Comparison of ENCODE assay signal across 7 mouse cellular contexts in the genomic region with DNA sequence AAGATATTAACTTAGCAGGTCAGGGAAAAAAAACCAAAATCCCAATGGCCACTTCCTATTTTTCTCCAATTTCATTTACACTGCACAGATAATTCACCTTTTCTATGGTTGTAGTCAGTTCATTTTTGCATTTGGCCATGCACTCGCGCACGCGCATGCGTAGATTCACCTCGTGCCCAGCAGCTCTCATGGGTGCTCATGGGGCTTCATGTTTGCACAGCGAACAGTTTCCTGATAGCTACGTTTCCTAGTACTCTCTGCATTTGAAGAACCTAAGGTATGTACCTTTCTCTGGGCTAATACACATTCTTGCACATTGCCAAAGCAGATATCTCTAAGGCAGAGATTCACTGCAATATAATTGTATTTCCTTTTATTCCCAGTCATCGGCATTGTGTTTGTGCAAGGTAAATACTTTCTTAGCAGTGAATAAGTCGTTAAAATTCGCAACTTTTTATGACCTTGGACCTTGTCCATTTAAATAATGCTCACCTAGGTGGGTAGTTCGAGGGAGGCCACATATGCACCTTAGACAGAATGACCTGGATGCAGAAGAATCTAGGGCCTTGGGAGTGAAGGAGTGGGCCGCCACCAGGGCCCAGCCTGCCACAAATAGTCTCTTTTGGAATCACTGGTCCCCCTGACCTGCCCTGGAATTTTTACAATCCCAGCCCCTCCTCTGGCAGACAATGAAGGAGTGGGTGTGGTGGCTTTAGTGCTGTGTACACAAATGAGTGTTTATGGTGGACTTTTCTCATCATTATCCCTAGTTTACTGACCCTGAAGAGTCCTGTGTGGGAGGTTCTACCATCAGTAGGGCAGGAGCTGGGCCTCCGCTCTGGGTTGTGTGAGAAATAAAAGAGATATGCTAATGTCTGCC. TPM values are rescaled to one million over a fixed set of nuclear protein-coding genes. Genes with fewer than 3 reads are reported as not detected.
DNase-seq lines count a peak whose midpoint lies in the region; ATAC-seq and TF ChIP-seq lines count a peak whose summit lies in the region.

No protein-coding gene starts in this region.

- TF ChIP-seq EP300 in stomach, postnatal 0 days (optimal IDR thresholded peaks at IDR 0.05), result no peak

- no peaks in the 10 kb centered on the region for H3K27me3 ChIP-seq in kidney, postnatal 0 days (ENCODE audit: insufficient read depth, low read length)
- H3K27me3 ChIP-seq in hindbrain, embryonic 11.5 days (ENCODE audit: control insufficient read depth, insufficient read depth, low read length), result no peaks in the 10 kb centered on the region
- H3K27me3 ChIP-seq in lung, embryonic 16.5 days (ENCODE audit: control insufficient read depth, insufficient read depth, low read depth, low read length), result no peaks in the 10 kb centered on the region
- H3K27me3 ChIP-seq in stomach, postnatal 0 days (ENCODE audit: control insufficient read depth, insufficient read depth, low read length), result no peaks in the 10 kb centered on the region

- no peak for ATAC-seq in kidney, postnatal 0 days (replicated peaks; ENCODE audit: low FRiP score, low read depth)
- ATAC-seq in hindbrain, embryonic 11.5 days (ENCODE audit: low FRiP score), result peak; percentile 48
- ATAC-seq in lung, embryonic 16.5 days (ENCODE audit: low read depth), result peak; percentile 67
- ATAC-seq in stomach, postnatal 0 days (ENCODE audit: low FRiP score, low TSS enrichment), result peak; percentile 30; the same call in 1 of the 2 replicates

- no peak overlapping the region for H3K4me2 ChIP-seq in kidney, postnatal 0 days (ENCODE audit: low read length)
- no peak overlapping the region for H3K4me2 ChIP-seq in hindbrain, embryonic 11.5 days (replicated peaks; ENCODE audit: low read depth, low read length)
- H3K4me2 ChIP-seq in lung, embryonic 16.5 days (ENCODE audit: low read depth, low read length), result peak overlapping the region; percentile 38; the same call in 1 of the 2 replicates
- no peak overlapping the region for H3K4me2 ChIP-seq in stomach, postnatal 0 days (replicated peaks; ENCODE audit: low read depth)

- no peaks in the 10 kb centered on the region for H3K9me3 ChIP-seq in kidney, postnatal 0 days (replicated peaks; ENCODE audit: low read length)
- no peaks in the 10 kb centered on the region for H3K9me3 ChIP-seq in hindbrain, embryonic 11.5 days (ENCODE audit: control insufficient read depth, low read length)
- H3K9me3 ChIP-seq in lung, embryonic 16.5 days (ENCODE audit: control insufficient read depth, low read length), result no peaks in the 10 kb centered on the region
- H3K9me3 ChIP-seq in stomach, postnatal 0 days (ENCODE audit: control insufficient read depth, low read length), result no peaks in the 10 kb centered on the region

- TF ChIP-seq CTCF in kidney, postnatal 0 days (IDR thresholded peaks at IDR 0.05; ENCODE audit: low read depth), result no peak
- TF ChIP-seq CTCF in stomach, postnatal 0 days (IDR thresholded peaks at IDR 0.05; ENCODE audit: low read depth), result no peak

- peak overlapping the region; percentile 33; the same call in 1 of the 2 replicates for H3K27ac ChIP-seq in kidney, postnatal 0 days
- H3K27ac ChIP-seq in hindbrain, embryonic 11.5 days (ENCODE audit: low read depth, low read length), result no peak overlapping the region
- H3K27ac ChIP-seq in lung, embryonic 16.5 days (ENCODE audit: low read length), result peak overlapping the region; percentile 88
- peak overlapping the region; percentile 53 for H3K27ac ChIP-seq in stomach, postnatal 0 days (replicated peaks)

- peaks cover 6% of the 10 kb centered on the region; the same call in 1 of the 2 replicates for H3K4me1 ChIP-seq in kidney, postnatal 0 days (replicated peaks; ENCODE audit: insufficient read depth, low read length)
- no peaks in the 10 kb centered on the region for H3K4me1 ChIP-seq in hindbrain, embryonic 11.5 days (replicated peaks; ENCODE audit: control insufficient read depth, insufficient read depth, low read length)
- peaks cover 21% of the 10 kb centered on the region for H3K4me1 ChIP-seq in lung, embryonic 16.5 days (replicated peaks; ENCODE audit: control insufficient read depth, insufficient read depth, low read length)
- 0 out of 2 replicates have a peak, but pooled peaks cover 3% of the 10 kb centered on the region for H3K4me1 ChIP-seq in stomach, postnatal 0 days (replicated peaks; ENCODE audit: control insufficient read depth, insufficient read depth)

- H3K9ac ChIP-seq in kidney, postnatal 0 days (ENCODE audit: low read depth, low read length), result 0 out of 2 replicates have a peak overlapping the region, but pooled peaks have one; percentile 18
- no peak overlapping the region for H3K9ac ChIP-seq in hindbrain, embryonic 11.5 days (ENCODE audit: low read depth, low read length)
- H3K9ac ChIP-seq in lung, embryonic 16.5 days (ENCODE audit: low read length), result peak overlapping the region; percentile 46
- no peak overlapping the region for H3K9ac ChIP-seq in stomach, postnatal 0 days (ENCODE audit: low read length)

- 81% methylated on average over 14 of the region's 14 CpGs for WGBS in kidney, postnatal 0 days
- 86% methylated on average over 14 of the region's 14 CpGs for WGBS in hindbrain, embryonic 11.5 days
- 58% methylated on average over 14 of the region's 14 CpGs for WGBS in lung, embryonic 16.5 days
- 77% methylated on average over 14 of the region's 14 CpGs for WGBS in stomach, postnatal 0 days

- no peaks in the 10 kb centered on the region for H3K36me3 ChIP-seq in kidney, postnatal 0 days (ENCODE audit: insufficient read depth, low read length)
- no peaks in the 10 kb centered on the region for H3K36me3 ChIP-seq in hindbrain, embryonic 11.5 days (ENCODE audit: control insufficient read depth, insufficient read depth, low read length)
- no peaks in the 10 kb centered on the region for H3K36me3 ChIP-seq in lung, embryonic 16.5 days (ENCODE audit: control insufficient read depth, insufficient read depth, low read length)
- no peaks in the 10 kb centered on the region for H3K36me3 ChIP-seq in stomach, postnatal 0 days (ENCODE audit: control insufficient read depth, insufficient read depth, low read length)

- no peak overlapping the region for H3K4me3 ChIP-seq in kidney, postnatal 0 days (replicated peaks; ENCODE audit: low read depth, low read length)
- H3K4me3 ChIP-seq in hindbrain, embryonic 11.5 days (ENCODE audit: low read depth, low read length), result no peak overlapping the region
- H3K4me3 ChIP-seq in lung, embryonic 16.5 days (ENCODE audit: low read length), result no peak overlapping the region
- H3K4me3 ChIP-seq in stomach, postnatal 0 days (ENCODE audit: low read depth, low read length), result no peak overlapping the region

- DNase-seq in kidney, postnatal 0 days (ENCODE audit: low spot score), result no peak
- no peak for DNase-seq in kidney, postnatal 14 days
- no peak for DNase-seq in hindbrain, embryonic 11.5 days (ENCODE audit: low spot score)
- peak; percentile 50 for DNase-seq in stomach, postnatal 0 days (ENCODE audit: low spot score)
- DNase-seq in cerebellum, adult 11-12 months, result no peak
- DNase-seq in Muller cell, postnatal 12 days (ENCODE audit: inconsistent ontology term), result no peak

RNA-seq across cellular contexts. Expression of a gene that starts 6.2 kb away (rescaled TPM):
- not detected in 2 replicates for polyA plus RNA-seq in kidney, postnatal 0 days (2015; fragmentation: Nextera tagmentation; extraction: Ambion mirVana)
- not detected in 2 replicates for polyA plus RNA-seq in hindbrain, embryonic 11.5 days (2014; fragmentation: Nextera tagmentation; extraction: Ambion mirVana)
- polyA plus RNA-seq in lung, embryonic 16.5 days (2015; fragmentation: Nextera tagmentation; extraction: Ambion mirVana), result 25.3 and 50.5 TPM in 2 replicates
- 10.8 and 12.6 TPM in 2 replicates for polyA plus RNA-seq in stomach, postnatal 0 days (2015; fragmentation: Nextera tagmentation; extraction: Ambion mirVana)

RNA-seq across cellular contexts. Expression of a gene that starts 53.9 kb away (rescaled TPM):
- 13.4 and 14.6 TPM in 2 replicates for polyA plus RNA-seq in kidney, postnatal 0 days (2015; fragmentation: Nextera tagmentation; extraction: Ambion mirVana)
- polyA plus RNA-seq in hindbrain, embryonic 11.5 days (2014; fragmentation: Nextera tagmentation; extraction: Ambion mirVana), result 14.9 and 15.6 TPM in 2 replicates
- 15.3 and 18.8 TPM in 2 replicates for polyA plus RNA-seq in lung, embryonic 16.5 days (2015; fragmentation: Nextera tagmentation; extraction: Ambion mirVana)
- 6.9 and 7.5 TPM in 2 replicates for polyA plus RNA-seq in stomach, postnatal 0 days (2015; fragmentation: Nextera tagmentation; extraction: Ambion mirVana)

Comparison
In these comparisons a context has a peak if more than half of its experiments do, and no peak if none do; other contexts are left out.
1. H3K9ac ChIP-seq: peak in kidney, postnatal 0 days (single experiment) and lung, embryonic 16.5 days (single experiment); none in hindbrain, embryonic 11.5 days (single experiment) and stomach, postnatal 0 days (single experiment).
2. RNA of a gene that starts 6.2 kb away (polyA plus RNA-seq): 25.3 to 50.5 TPM in lung, embryonic 16.5 days and 10.8 to 12.6 TPM in stomach, postnatal 0 days; not detected in kidney, postnatal 0 days and not detected in hindbrain, embryonic 11.5 days; every median in the first group is over 10 times any median in the second.